Mouse (Mus musculus) retina, adult 2 months (tissue): ENCODE results near the gene Gm11634.
"Not testable (repeated sequence)": the region's sequence is repeated elsewhere in the genome, so short reads cannot be mapped to it uniquely, and the experiment has no call there.

Source experiments
- DNase-seq: peaks from one replicate; pipeline ENCODE4 v3.0.0-alpha.2; 2012; ENCODE audit warnings: low read depth, low spot score

The Gm11634 gene

GRCm38 (mm10) chr11:101599156-101599555 is at the start of gene Gm11634:
TSS of gene Gm11634 (minus strand) at chr11:101599256.
- no peak for DNase-seq

- DNase-seq: not testable (repeated sequence)
Measured at GRCm38 (mm10) chr11:101647093-101647492, 48.0 kb upstream of the Gm11634 start.

- not testable (repeated sequence) for DNase-seq
Measured at GRCm38 (mm10) chr11:101646283-101646794, 47.3 kb upstream of the Gm11634 start.

- peak; percentile 78 for DNase-seq
Measured at GRCm38 (mm10) chr11:101645411-101646282, 46.6 kb upstream of the Gm11634 start.

- DNase-seq: not testable (repeated sequence)
Measured at GRCm38 (mm10) chr11:101645043-101645410, 46.0 kb upstream of the Gm11634 start.

GRCm38 (mm10) chr11:101644591-101644990 is 45.5 kb upstream of the Gm11634 start:
- DNase-seq: no peak

- DNase-seq: no peak
Measured at GRCm38 (mm10) chr11:101642931-101643330, 43.9 kb upstream of the Gm11634 start.

GRCm38 (mm10) chr11:101641710-101642642 is 42.9 kb upstream of the Gm11634 start:
- not testable (repeated sequence) for DNase-seq

GRCm38 (mm10) chr11:101640857-101641709 is 42.0 kb upstream of the Gm11634 start:
- peak; percentile 64 for DNase-seq

GRCm38 (mm10) chr11:101639761-101640160 is 40.7 kb upstream of the Gm11634 start:
- no peak for DNase-seq

- DNase-seq: no peak
Measured at GRCm38 (mm10) chr11:101635660-101636059, 36.6 kb upstream of the Gm11634 start.

- DNase-seq: not testable (repeated sequence)
Measured at GRCm38 (mm10) chr11:101628733-101629417, 29.8 kb upstream of the Gm11634 start.

- DNase-seq: peak; percentile 78
Measured at GRCm38 (mm10) chr11:101627857-101628559, 29.0 kb upstream of the Gm11634 start.

GRCm38 (mm10) chr11:101626995-101627856 is 28.2 kb upstream of the Gm11634 start, which contains the start of gene Rdm1:
TSS of gene Rdm1 (plus strand) at chr11:101627195.
- peak; percentile 76 for DNase-seq

- DNase-seq: no peak
Measured at GRCm38 (mm10) chr11:101626649-101626994, 27.6 kb upstream of the Gm11634 start.

GRCm38 (mm10) chr11:101620022-101620655 is 21.1 kb upstream of the Gm11634 start:
- not testable (repeated sequence) for DNase-seq

GRCm38 (mm10) chr11:101618596-101618995 is 19.5 kb upstream of the Gm11634 start:
- no peak for DNase-seq

GRCm38 (mm10) chr11:101617849-101618248 is 18.8 kb upstream of the Gm11634 start:
- DNase-seq: no peak
